Mouse (Mus musculus) T-helper 2 cell (primary cell): ENCODE measurements at regions not wholly inside any gene's neighbourhood (a gene's known extent, or its start where the extent isn't known, plus 50 kb on each side); places are given as distances from the start of the nearest gene placed in this dataset.

Source experiments
- in situ Hi-C: fragments of 300-600 bp; cut with MboI, MseI; formaldehyde crosslinking; loops from one replicate; pipeline ENCODE4 v1.15.1; 2025; ENCODE audit warnings: high pct_unique_total_duplicates

DNA sequence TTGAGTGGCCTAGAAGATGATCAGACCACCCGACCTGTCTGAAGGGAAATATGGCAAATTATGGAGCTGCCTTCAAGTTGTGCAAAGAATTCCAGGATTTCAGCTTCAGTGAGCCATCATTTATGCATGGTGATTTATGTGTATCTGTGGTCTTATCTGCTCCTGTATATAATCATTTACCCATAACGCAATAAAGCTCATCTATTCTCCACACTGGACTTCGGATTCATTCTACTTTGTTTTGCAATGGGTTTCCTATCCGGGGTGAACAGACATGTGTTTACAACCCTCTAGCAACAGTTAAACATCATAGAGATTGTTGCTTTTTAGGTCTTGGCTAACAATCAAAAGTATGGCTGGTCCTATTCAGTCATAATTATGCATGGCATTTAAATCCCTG lies 145.1 kb downstream of the Pcdh10 start:
- in situ Hi-C loops, result no loop called here

- in situ Hi-C loops, result loop anchor here (10.0 kb wide), 1 partner anchor 402 kb away; no protein-coding TSS in a partner anchor
These were observed 168.9 kb downstream of the Pcdh10 start for GRCm38 (mm10) chr3:45547091-45547490.

DNA sequence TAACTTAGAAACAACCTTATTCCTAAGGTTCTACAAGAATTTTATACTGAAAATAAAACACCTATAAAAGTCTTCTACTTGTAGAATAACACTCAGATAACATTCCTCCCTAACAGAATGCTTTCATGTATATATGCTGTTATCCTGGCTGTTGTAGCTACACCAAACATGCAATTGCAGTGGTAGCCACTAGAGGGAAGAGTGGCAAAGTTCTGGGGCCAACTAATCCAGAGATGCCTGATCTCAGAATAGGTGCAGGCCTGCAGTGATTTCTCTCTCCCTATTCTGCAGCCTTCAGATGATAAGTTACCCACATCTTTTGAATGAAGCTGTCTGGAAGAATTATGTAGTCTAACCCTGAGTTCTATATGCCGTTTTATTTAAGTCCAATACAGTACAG lies 177.5 kb downstream of the Pcdh10 start:
- in situ Hi-C loops, result no loop called here

- in situ Hi-C loops, result no loop called here
These were observed 194.8 kb downstream of the Pcdh10 start for GRCm38 (mm10) chr3:45572995-45573394.

- in situ Hi-C loops, result no loop called here
These were observed 198.8 kb downstream of the Pcdh10 start for GRCm38 (mm10) chr3:45577035-45577434.

DNA sequence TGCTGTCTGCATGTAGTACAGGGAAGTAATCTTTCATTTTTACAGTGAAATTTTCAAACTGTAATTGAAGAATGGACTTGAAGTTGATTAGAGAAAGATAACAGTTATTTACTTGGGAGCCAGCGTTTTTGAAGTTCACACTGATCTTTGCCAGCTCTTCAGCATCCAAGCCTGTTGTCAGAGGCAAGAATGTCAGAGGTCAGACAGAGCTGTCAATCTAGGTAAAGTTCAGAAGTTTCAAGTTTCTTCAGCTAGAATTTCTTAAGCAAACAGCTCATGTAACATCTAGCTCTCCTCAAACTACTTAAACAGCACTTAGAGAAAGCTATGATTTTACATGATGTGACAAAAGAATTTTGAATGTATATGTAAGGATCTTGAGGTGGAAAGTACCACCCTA lies 215.4 kb downstream of the Pcdh10 start:
- in situ Hi-C loops, result no loop called here

- in situ Hi-C loops, result no loop called here
These were observed 224.1 kb downstream of the Pcdh10 start for GRCm38 (mm10) chr3:45602278-45602677.

DNA sequence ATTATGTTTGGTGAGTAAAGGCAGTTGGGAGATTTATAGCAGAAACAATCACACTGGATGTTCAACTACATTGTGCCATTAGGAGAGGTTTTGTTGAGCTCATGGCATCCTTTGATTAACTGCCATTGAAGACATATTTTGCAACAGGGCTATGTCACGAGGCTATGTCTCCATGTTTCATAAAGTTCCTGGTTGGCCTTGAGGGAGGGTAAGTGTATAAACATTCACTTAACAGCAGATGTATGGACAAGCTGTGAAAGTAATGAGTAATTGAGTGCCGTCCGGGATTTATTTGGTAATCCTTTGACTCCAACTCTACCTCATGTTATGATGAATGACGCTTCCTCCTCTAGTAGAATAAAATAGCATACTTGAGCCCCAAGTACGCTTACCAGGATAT lies 225.0 kb downstream of the Pcdh10 start:
- in situ Hi-C loops, result no loop called here

DNA sequence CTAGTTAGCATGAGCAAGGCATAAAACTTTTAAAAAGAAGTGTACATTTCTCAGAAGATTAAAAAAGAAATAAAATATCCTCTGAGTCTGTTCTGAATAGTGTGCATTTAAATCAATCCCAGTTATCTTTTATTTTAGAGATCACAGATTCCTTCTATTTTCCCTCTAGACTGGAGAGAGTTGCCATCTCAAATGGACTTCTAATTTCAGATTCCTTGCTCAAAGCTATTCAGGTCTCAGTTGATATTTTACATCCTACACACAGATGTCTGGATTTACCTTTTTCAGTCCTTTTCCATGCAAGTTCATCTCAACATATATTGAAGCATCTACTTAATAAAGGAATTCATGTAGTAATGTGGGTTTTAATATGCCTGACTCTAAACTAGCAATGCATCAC lies 242.5 kb downstream of the Pcdh10 start:
- in situ Hi-C loops, result no loop called here

DNA sequence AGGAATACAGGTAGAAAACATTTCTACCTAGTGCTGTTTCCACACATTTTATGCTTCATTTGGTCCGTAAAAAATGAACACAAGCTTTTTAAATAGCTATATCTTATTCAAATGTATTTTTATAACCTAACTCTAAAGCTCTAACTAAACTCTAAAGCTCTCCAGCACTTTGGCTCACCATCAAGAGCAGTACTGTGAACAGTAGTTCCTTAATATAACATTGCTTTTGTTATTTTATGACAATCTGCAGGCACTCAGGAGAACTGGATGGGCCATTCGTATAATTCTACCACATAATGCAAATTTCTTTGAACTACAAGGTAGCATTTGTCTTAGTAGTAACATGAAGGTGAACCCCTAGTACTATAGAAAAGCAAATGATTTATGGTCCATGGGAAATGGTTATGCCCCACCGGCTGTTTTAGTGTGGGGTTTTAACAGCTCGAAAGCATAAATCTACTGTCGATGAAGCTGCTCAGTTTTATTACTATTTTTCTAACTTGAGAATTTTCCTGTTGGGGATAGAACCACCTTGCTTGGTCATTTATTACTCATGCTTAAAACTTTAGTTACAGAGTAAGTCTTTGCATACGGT lies 267.8 kb downstream of the Pcdh10 start:
- in situ Hi-C loops, result no loop called here

- in situ Hi-C loops, result no loop called here
These were observed 271.2 kb downstream of the Pcdh10 start for GRCm38 (mm10) chr3:45649361-45649760.

DNA sequence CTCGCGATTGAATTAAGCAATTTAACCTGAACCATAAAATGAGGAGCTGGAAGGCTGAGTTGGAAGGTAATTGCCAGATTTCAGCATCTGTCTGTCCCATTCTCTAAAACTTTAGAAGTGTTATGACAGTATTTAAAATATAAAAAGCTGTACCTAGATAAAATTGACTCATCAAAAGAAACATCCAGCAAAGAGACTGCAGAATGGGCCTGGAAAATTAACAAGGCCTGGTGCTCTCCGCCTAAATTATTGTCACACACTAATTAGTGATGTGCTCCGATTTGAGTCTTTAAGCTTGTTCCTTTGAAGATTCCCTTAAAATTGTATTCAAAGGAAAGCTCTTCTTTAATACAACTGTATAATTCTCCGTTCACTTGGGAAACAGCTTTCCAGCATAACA lies 278.8 kb downstream of the Pcdh10 start:
- in situ Hi-C loops, result no loop called here

GRCm38 (mm10) chr3:45658093-45658776 lies 280.0 kb downstream of the Pcdh10 start:
- in situ Hi-C loops, result no loop called here

DNA sequence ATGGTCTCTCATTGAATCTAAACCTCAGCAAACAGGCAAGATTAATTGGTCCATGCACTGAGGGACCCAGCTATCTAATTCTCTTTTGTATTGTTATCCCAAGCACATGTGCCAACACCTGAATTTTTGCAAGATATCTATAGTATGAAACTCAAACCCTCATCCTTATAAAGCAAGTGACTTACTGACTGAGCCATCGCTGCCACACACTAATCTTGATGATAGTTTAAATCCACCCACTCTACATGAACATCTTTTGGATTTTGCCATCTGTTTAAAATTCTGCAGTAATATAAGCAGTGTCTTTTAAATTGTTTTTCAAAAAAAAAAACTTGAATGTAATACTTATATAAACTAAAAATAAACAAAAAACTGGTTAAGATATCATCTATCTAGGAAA lies 280.9 kb downstream of the Pcdh10 start:
- in situ Hi-C loops, result no loop called here

- in situ Hi-C loops, result no loop called here
These were observed 292.2 kb downstream of the Pcdh10 start for GRCm38 (mm10) chr3:45670434-45670833.

GRCm38 (mm10) chr3:45677672-45678071 lies 299.5 kb downstream of the Pcdh10 start:
- in situ Hi-C loops, result no loop called here

- in situ Hi-C loops, result no loop called here
These were observed 303.2 kb downstream of the Pcdh10 start for GRCm38 (mm10) chr3:45681410-45681809.

GRCm38 (mm10) chr3:45707891-45708290 lies 329.7 kb downstream of the Pcdh10 start:
- in situ Hi-C loops, result no loop called here
